7 mouse cellular contexts compared by ENCODE assay signal in genomic region chr9:111117794-111118251, GRCm38 (mm10). TPM values are rescaled to one million over a fixed set of nuclear protein-coding genes. Genes with fewer than 3 reads are reported as not detected.
DNase-seq lines count a peak whose midpoint lies in the region; ATAC-seq lines count a peak whose summit lies in the region.

No protein-coding gene starts in this region.

- H3K36me3 ChIP-seq in intestine, embryonic 16.5 days (ENCODE audit: control insufficient read depth, insufficient read depth, low read length), result no peaks in the 10 kb centered on the region
- H3K36me3 ChIP-seq in limb, embryonic 11.5 days (ENCODE audit: control insufficient read depth, insufficient read depth, low read length), result no peaks in the 10 kb centered on the region
- H3K36me3 ChIP-seq in midbrain, embryonic 13.5 days, result no peaks in the 10 kb centered on the region

- peak overlapping the region; percentile 72 for H3K4me3 ChIP-seq in intestine, embryonic 16.5 days (ENCODE audit: low read length)
- peak overlapping the region; percentile 94 for H3K4me3 ChIP-seq in limb, embryonic 11.5 days (ENCODE audit: low read depth, low read length)
- peak overlapping the region; percentile 90 for H3K4me3 ChIP-seq in midbrain, embryonic 13.5 days (replicated peaks)

- intact Hi-C loops in gastrocnemius, postnatal 36 days (cut with DNase I), result loop anchor here (5.0 kb wide), 1 partner anchor 44 kb away; no protein-coding TSS in a partner anchor

- ATAC-seq in intestine, embryonic 16.5 days, result peak; percentile 92
- ATAC-seq in limb, embryonic 11.5 days (ENCODE audit: insufficient number of reproducible peaks, low FRiP score, low TSS enrichment, low read depth), result peak; percentile 88
- peak; percentile 96 for ATAC-seq in midbrain, embryonic 13.5 days

- H3K27ac ChIP-seq in intestine, embryonic 16.5 days (ENCODE audit: low read length), result peak overlapping the region; percentile 88
- H3K27ac ChIP-seq in limb, embryonic 11.5 days (replicated peaks; ENCODE audit: low read depth, low read length), result peak overlapping the region; percentile 25; the same call in 1 of the 2 replicates
- H3K27ac ChIP-seq in midbrain, embryonic 13.5 days, result peak overlapping the region; percentile 89

- peak overlapping the region; percentile 83 for H3K9ac ChIP-seq in intestine, embryonic 16.5 days (ENCODE audit: low read depth, low read length)
- peak overlapping the region; percentile 82 for H3K9ac ChIP-seq in limb, embryonic 11.5 days (ENCODE audit: low read length)
- H3K9ac ChIP-seq in midbrain, embryonic 13.5 days (replicated peaks), result peak overlapping the region; percentile 87

- H3K9me3 ChIP-seq in intestine, embryonic 16.5 days (ENCODE audit: control insufficient read depth, low read length), result no peaks in the 10 kb centered on the region
- H3K9me3 ChIP-seq in limb, embryonic 11.5 days (ENCODE audit: control insufficient read depth, low read length), result no peaks in the 10 kb centered on the region
- no peaks in the 10 kb centered on the region for H3K9me3 ChIP-seq in midbrain, embryonic 13.5 days

- DNase-seq in adrenal gland, adult 8-10 months, result peak; percentile 77
- DNase-seq in embryo, embryonic 11 days, result peak; percentile 90
- DNase-seq in gastrocnemius, postnatal 36 days, result peak; percentile 82 to 83
- DNase-seq in limb, embryonic 11.5 days (ENCODE audit: low spot score), result peak; percentile 87
- peak; percentile 72 to 89 for DNase-seq in spleen, adult 18-20 months

- H3K4me1 ChIP-seq in intestine, embryonic 16.5 days (ENCODE audit: control insufficient read depth, insufficient read depth, low read length), result peaks cover 17% of the 10 kb centered on the region
- no peaks in the 10 kb centered on the region for H3K4me1 ChIP-seq in limb, embryonic 11.5 days (ENCODE audit: control insufficient read depth, insufficient read depth, low read length)
- H3K4me1 ChIP-seq in midbrain, embryonic 13.5 days (replicated peaks), result peaks cover 25% of the 10 kb centered on the region

- H3K4me2 ChIP-seq in intestine, embryonic 16.5 days (ENCODE audit: low read depth, low read length), result peak overlapping the region; percentile 78
- H3K4me2 ChIP-seq in limb, embryonic 11.5 days (ENCODE audit: low read depth, severe bottlenecking), result peak overlapping the region; percentile 76
- peak overlapping the region; percentile 76 for H3K4me2 ChIP-seq in midbrain, embryonic 13.5 days (replicated peaks)

- H3K27me3 ChIP-seq in intestine, embryonic 16.5 days (replicated peaks; ENCODE audit: control insufficient read depth, insufficient read depth, low read length), result no peaks in the 10 kb centered on the region
- H3K27me3 ChIP-seq in limb, embryonic 11.5 days (ENCODE audit: control insufficient read depth, insufficient read depth, low read length), result no peaks in the 10 kb centered on the region
- no peaks in the 10 kb centered on the region for H3K27me3 ChIP-seq in midbrain, embryonic 13.5 days

- WGBS in intestine, embryonic 16.5 days, result under 1% methylated on average over 56 of the region's 56 CpGs
- under 1% methylated on average over 56 of the region's 56 CpGs for WGBS in limb, embryonic 11.5 days
- under 1% methylated on average over 55 of the region's 56 CpGs for WGBS in midbrain, embryonic 13.5 days

RNA-seq across cellular contexts. Expression of gene Lrrfip2, which starts 0.4 kb away (rescaled TPM):
- total RNA-seq in adrenal gland, adult 8-10 months (2022), result 10 to 100 TPM; 49.1 to 60.0 (median 53.9) TPM
- 10 to 100 TPM; 63.9 to 69.2 TPM for total RNA-seq in gastrocnemius, postnatal 36 days (2021)
- 38.4 and 39.4 TPM in 2 replicates for polyA plus RNA-seq in intestine, embryonic 16.5 days (2015; fragmentation: Nextera tagmentation; extraction: Ambion mirVana)
- polyA plus RNA-seq in limb, embryonic 11.5 days (2014; fragmentation: Nextera tagmentation; extraction: Ambion mirVana), result 43.9 and 45.5 TPM in 2 replicates
- 44.8 and 47.6 TPM in 2 replicates for polyA plus RNA-seq in midbrain, embryonic 13.5 days (2015; fragmentation: Nextera tagmentation; extraction: Ambion mirVana)

Comparison
In these comparisons a context has a peak if more than half of its experiments do, and no peak if none do; other contexts are left out.
1. Peak in every context shown above with its lines: DNase-seq, ATAC-seq, H3K4me3 ChIP-seq and H3K27ac ChIP-seq.
2. H3K27ac ChIP-seq: peak in every context shown above with its lines; median percentile 89 in midbrain, embryonic 13.5 days; 88 in intestine, embryonic 16.5 days; 25 in limb, embryonic 11.5 days.